Mouse (Mus musculus) kidney, postnatal 4 days (tissue): ENCODE measurements around the gene Nckap5l.
A peak's percentile ranks its signal among the peaks of the same experiment; 100 is the strongest.

Experiments
- DNase-seq, 2 experiments: peaks; one replicate each; pipeline ENCODE4 v3.0.0; 2021; ENCODE audit warnings: mixed read lengths in 2 of 2

The Nckap5l gene

GRCm38 (mm10) chr15:99430394-99430793 is 27.2 kb downstream of the Nckap5l start:
- DNase-seq, result no peak

GRCm38 (mm10) chr15:99423884-99424283 is 33.7 kb downstream of the Nckap5l start:
- DNase-seq, result no peak

- no peak for DNase-seq
Measured at GRCm38 (mm10) chr15:99423131-99423530, 34.4 kb downstream of the Nckap5l start.

GRCm38 (mm10) chr15:99422551-99422950 is 35.0 kb downstream of the Nckap5l start:
- DNase-seq, result no peak

- no peak for DNase-seq
Measured at GRCm38 (mm10) chr15:99421676-99422075, 35.9 kb downstream of the Nckap5l start.

- DNase-seq, result peak; percentile 50 to 67
Measured at GRCm38 (mm10) chr15:99421152-99421551, 36.4 kb downstream of the Nckap5l start.

- DNase-seq, result peak; percentile 87 to 91
Measured at GRCm38 (mm10) chr15:99420521-99421014, 37.0 kb downstream of the Nckap5l start.

GRCm38 (mm10) chr15:99420101-99420500 is 37.4 kb downstream of the Nckap5l start:
- DNase-seq, result no peak

GRCm38 (mm10) chr15:99417692-99418271 is 39.8 kb downstream of the Nckap5l start:
- no peak for DNase-seq

- no peak for DNase-seq
Measured at GRCm38 (mm10) chr15:99416957-99417356, 40.6 kb downstream of the Nckap5l start.

- DNase-seq, result peak; percentile 86 to 89
Measured at GRCm38 (mm10) chr15:99416348-99416882, 41.1 kb downstream of the Nckap5l start.

- peak; percentile 77 to 81 for DNase-seq
Measured at GRCm38 (mm10) chr15:99415793-99416192, 41.8 kb downstream of the Nckap5l start.

GRCm38 (mm10) chr15:99411747-99412146 is 45.8 kb downstream of the Nckap5l start:
- DNase-seq, result no peak

GRCm38 (mm10) chr15:99408845-99409244 is 48.7 kb downstream of the Nckap5l start:
- peak in 1 of 2 experiments; percentile 3 for DNase-seq

- peak in 1 of 2 experiments; percentile 4 for DNase-seq
Measured at GRCm38 (mm10) chr15:99406986-99407570, 50.5 kb downstream of the Nckap5l start.

- DNase-seq, result peak in 1 of 2 experiments; percentile 15
Measured at GRCm38 (mm10) chr15:99405150-99405549, 52.4 kb downstream of the Nckap5l start.

- peak in 1 of 2 experiments; percentile 44 for DNase-seq
Measured at GRCm38 (mm10) chr15:99403159-99403889, 54.2 kb downstream of the Nckap5l start.

- DNase-seq, result no peak
Measured at GRCm38 (mm10) chr15:99400602-99401001, 56.9 kb downstream of the Nckap5l start.

GRCm38 (mm10) chr15:99399503-99400245 is 57.9 kb downstream of the Nckap5l start:
- DNase-seq, result peak in 1 of 2 experiments; percentile 27

- no peak for DNase-seq
Measured at GRCm38 (mm10) chr15:99397622-99398021, 59.9 kb downstream of the Nckap5l start.

- DNase-seq, result no peak
Measured at GRCm38 (mm10) chr15:99396875-99397274, 60.7 kb downstream of the Nckap5l start.

- DNase-seq, result no peak
Measured at GRCm38 (mm10) chr15:99396462-99396861, 61.1 kb downstream of the Nckap5l start.
